Mouse (Mus musculus) hindbrain, embryonic 15.5 days (tissue): ENCODE measurements around the gene Ldhb. TPM values are rescaled to one million over a fixed set of nuclear protein-coding genes. Genes with fewer than 3 reads are reported as not detected.
"Not testable (repeated sequence)": the region's sequence is repeated elsewhere in the genome, so short reads cannot be mapped to it uniquely, and the experiment has no call there.

Experiments
- ATAC-seq: fragments of 200-750 bp; cut with Nextera tagmentation; 2 replicates; pipeline ENCODE4 v1.8.0; 2017; ENCODE audit warnings: low read depth, moderate number of reproducible peaks, moderate TSS enrichment; ENCODE audit not compliant: low FRiP score
- H3K27ac ChIP-seq: fragments of 300-500 bp; sonication (generic); replicated peaks from 2 replicates; pipeline ENCODE4 v1.5.1; 2015; ENCODE audit warnings: mild to moderate bottlenecking, inconsistent platforms
- H3K27me3 ChIP-seq: fragments of 300-500 bp; sonication (generic); 2 replicates; pipeline ENCODE4 v1.6.1; 2015; ENCODE audit warnings: control low read depth, inconsistent platforms
- H3K36me3 ChIP-seq: fragments of 300-500 bp; sonication (generic); 2 replicates; pipeline ENCODE4 v1.6.1; 2015; ENCODE audit warnings: control low read depth, inconsistent platforms
- H3K4me1 ChIP-seq: fragments of 300-500 bp; sonication (generic); replicated peaks from 2 replicates; pipeline ENCODE4 v1.6.1; 2015; ENCODE audit warnings: control low read depth, inconsistent platforms
- H3K4me2 ChIP-seq: fragments of 300-500 bp; sonication (generic); 2 replicates; pipeline ENCODE4 v1.6.1; 2015; ENCODE audit warnings: moderate library complexity, mild to moderate bottlenecking, inconsistent platforms
- H3K4me3 ChIP-seq: fragments of 300-500 bp; sonication (generic); 2 replicates; pipeline ENCODE4 v1.5.1; 2015; ENCODE audit warnings: mild to moderate bottlenecking, inconsistent platforms
- H3K9ac ChIP-seq: fragments of 300-500 bp; sonication (generic); 2 replicates; pipeline ENCODE4 v1.6.1; 2015; ENCODE audit warnings: inconsistent platforms
- H3K9me3 ChIP-seq: fragments of 300-500 bp; sonication (generic); 2 replicates; pipeline ENCODE4 v1.6.1; 2016; ENCODE audit warnings: control low read depth, inconsistent platforms
- WGBS: fragments of 180-500 bp; shearing (Covaris S2); methylation state at CpG from one replicate; pipeline ENCODE4 v1.1.7; 2015; 5-methylcytosine and 5-hydroxymethylcytosine counted together
- polyA plus RNA-seq: library from polyadenylated mRNA; unstranded; fragments of >200 nt; fragmentation: Nextera tagmentation; extraction: Ambion mirVana; gene quantifications from 2 replicates; pipeline ENCODE4 v1.2.1, GENCODE M21; 2015

Gene Ldhb
- polyA plus RNA-seq, 1 experiment from 2014 or later: 477 TPM

- H3K9me3 ChIP-seq: no peaks in the 10 kb centered on the region
- no peak overlapping the region for H3K27ac ChIP-seq
- H3K36me3 ChIP-seq: peaks cover 6% of the 10 kb centered on the region; the same call in 1 of the 2 replicates
- H3K4me2 ChIP-seq: peak overlapping the region; percentile 90
- peaks cover 29% of the 10 kb centered on the region for H3K4me1 ChIP-seq
- WGBS: 28% methylated on average over 4 of the region's 4 CpGs
- no peak overlapping the region for H3K4me3 ChIP-seq
- no peak for ATAC-seq
- no peak overlapping the region for H3K9ac ChIP-seq
- peaks cover 15% of the 10 kb centered on the region; the same call in 1 of the 2 replicates for H3K27me3 ChIP-seq
Measured at GRCm38 (mm10) chr6:142508663-142509062, 906 bp upstream of the Ldhb start.

- peak overlapping the region; percentile 58 for H3K9ac ChIP-seq
- peaks cover 6% of the 10 kb centered on the region; the same call in 1 of the 2 replicates for H3K36me3 ChIP-seq
- H3K4me3 ChIP-seq: peak overlapping the region; percentile 53
- peak overlapping the region; percentile 79 for H3K27ac ChIP-seq
- peaks cover 12% of the 10 kb centered on the region; the same call in 1 of the 2 replicates for H3K27me3 ChIP-seq
- 1% methylated on average over 30 of the region's 30 CpGs for WGBS
- peak; percentile 77 for ATAC-seq
- H3K9me3 ChIP-seq: no peaks in the 10 kb centered on the region
- peaks cover 30% of the 10 kb centered on the region for H3K4me1 ChIP-seq
- H3K4me2 ChIP-seq: peak overlapping the region; percentile 90
Measured at GRCm38 (mm10) chr6:142507033-142507784, 548 bp downstream of the Ldhb start.

GRCm38 (mm10) chr6:142506338-142507032, 1.3 kb downstream of the Ldhb start:
- peaks cover 6% of the 10 kb centered on the region; the same call in 1 of the 2 replicates for H3K27me3 ChIP-seq
- peak overlapping the region; percentile 53 for H3K4me3 ChIP-seq
- peaks cover 30% of the 10 kb centered on the region for H3K4me1 ChIP-seq
- peak overlapping the region; percentile 58 for H3K9ac ChIP-seq
- no peaks in the 10 kb centered on the region for H3K9me3 ChIP-seq
- no peak overlapping the region; the same call in 1 of the 2 replicates for H3K27ac ChIP-seq
- H3K36me3 ChIP-seq: peaks cover 6% of the 10 kb centered on the region; the same call in 1 of the 2 replicates
- H3K4me2 ChIP-seq: peak overlapping the region; percentile 90
- ATAC-seq: no peak
- 9% methylated on average over 10 of the region's 10 CpGs for WGBS

- H3K9me3 ChIP-seq: no peaks in the 10 kb centered on the region
- H3K4me2 ChIP-seq: no peak overlapping the region
- no peak overlapping the region for H3K27ac ChIP-seq
- H3K9ac ChIP-seq: no peak overlapping the region
- WGBS: 78% methylated on average over 8 of the region's 8 CpGs
- no peaks in the 10 kb centered on the region for H3K27me3 ChIP-seq
- no peak overlapping the region for H3K4me3 ChIP-seq
- peaks cover 12% of the 10 kb centered on the region for H3K36me3 ChIP-seq
- peaks cover 30% of the 10 kb centered on the region for H3K4me1 ChIP-seq
- no peak for ATAC-seq
Measured at GRCm38 (mm10) chr6:142503601-142504000, 4.2 kb downstream of the Ldhb start.

DNA sequence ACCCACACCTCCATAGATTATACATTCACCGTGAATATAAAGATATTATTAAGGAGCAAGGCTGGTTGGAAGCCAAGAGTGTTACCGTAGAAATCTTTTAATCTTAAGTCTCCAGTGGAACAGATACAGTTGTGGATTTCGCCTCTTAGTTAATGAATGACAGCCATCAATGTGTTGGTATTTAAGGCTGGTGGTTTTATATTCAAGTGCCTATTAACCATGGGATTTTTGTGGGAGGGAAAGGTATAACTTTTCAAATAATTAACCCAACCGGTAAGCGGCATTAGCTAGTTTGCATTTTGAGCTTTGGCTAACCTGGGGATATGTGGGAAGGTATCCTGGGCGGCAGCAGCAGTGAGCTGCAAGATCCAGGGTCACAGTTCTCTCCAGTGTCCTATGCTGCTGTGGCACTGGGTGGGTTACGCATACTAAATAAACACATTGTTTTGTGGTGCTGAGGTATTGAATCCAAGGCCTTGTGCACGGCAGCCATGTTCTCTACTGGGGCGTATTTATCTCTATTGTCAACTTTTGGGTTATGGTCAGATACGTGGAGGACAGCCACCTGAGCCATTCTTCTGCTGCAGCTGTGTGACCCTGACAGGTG, 5.1 kb downstream of the Ldhb start:
- Histone ChIP-seq H3K27ac (no peak overlapping the region), H3K4me1 (peaks cover 22% of the 10 kb centered on the region), H3K9ac (no peak overlapping the region), H3K4me2 (no peak overlapping the region), H3K36me3 (peaks cover 22% of the 10 kb centered on the region), H3K4me3 (no peak overlapping the region), H3K9me3 (no peaks in the 10 kb centered on the region), H3K27me3 (no peaks in the 10 kb centered on the region)
- 91% methylated on average over 10 of the region's 10 CpGs for WGBS
- ATAC-seq: no peak

DNA sequence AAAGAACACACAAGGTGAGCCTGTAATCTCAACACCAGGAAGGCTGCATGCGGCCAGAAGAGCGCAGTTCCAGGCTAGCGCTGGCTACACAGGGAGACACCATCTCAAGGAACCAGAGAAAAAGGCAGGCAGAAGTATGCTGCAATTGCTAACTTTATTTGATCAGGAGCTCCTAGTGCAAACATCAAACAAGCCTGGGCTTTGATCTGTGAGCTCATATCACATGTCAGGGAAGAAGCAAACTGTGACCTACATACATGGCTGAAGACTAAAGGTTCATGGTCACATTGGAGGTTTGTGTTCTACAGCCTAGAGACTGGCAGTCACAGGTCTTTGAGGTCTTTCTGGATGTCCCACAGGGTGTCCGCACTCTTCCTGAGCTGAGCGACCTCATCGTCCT, 17.6 kb downstream of the Ldhb start:
- H3K4me3 ChIP-seq, ATAC-seq, H3K4me1 ChIP-seq, H3K4me2 ChIP-seq, H3K27ac ChIP-seq, H3K27me3 ChIP-seq, H3K9ac ChIP-seq, H3K9me3 ChIP-seq: not testable (repeated sequence)
- peaks cover 74% of the 10 kb centered on the region for H3K36me3 ChIP-seq
- WGBS: 97% methylated on average over 6 of the region's 6 CpGs

GRCm38 (mm10) chr6:142487638-142488037, 20.1 kb downstream of the Ldhb start:
- no peak overlapping the region for H3K4me2 ChIP-seq
- no peaks in the 10 kb centered on the region for H3K27me3 ChIP-seq
- H3K9ac ChIP-seq: no peak overlapping the region
- no peaks in the 10 kb centered on the region; the same call in 1 of the 2 replicates for H3K9me3 ChIP-seq
- H3K4me1 ChIP-seq: no peaks in the 10 kb centered on the region
- 88% methylated on average over 9 of the region's 9 CpGs for WGBS
- peaks cover 66% of the 10 kb centered on the region for H3K36me3 ChIP-seq
- no peak overlapping the region for H3K4me3 ChIP-seq
- no peak overlapping the region for H3K27ac ChIP-seq
- ATAC-seq: no peak

DNA sequence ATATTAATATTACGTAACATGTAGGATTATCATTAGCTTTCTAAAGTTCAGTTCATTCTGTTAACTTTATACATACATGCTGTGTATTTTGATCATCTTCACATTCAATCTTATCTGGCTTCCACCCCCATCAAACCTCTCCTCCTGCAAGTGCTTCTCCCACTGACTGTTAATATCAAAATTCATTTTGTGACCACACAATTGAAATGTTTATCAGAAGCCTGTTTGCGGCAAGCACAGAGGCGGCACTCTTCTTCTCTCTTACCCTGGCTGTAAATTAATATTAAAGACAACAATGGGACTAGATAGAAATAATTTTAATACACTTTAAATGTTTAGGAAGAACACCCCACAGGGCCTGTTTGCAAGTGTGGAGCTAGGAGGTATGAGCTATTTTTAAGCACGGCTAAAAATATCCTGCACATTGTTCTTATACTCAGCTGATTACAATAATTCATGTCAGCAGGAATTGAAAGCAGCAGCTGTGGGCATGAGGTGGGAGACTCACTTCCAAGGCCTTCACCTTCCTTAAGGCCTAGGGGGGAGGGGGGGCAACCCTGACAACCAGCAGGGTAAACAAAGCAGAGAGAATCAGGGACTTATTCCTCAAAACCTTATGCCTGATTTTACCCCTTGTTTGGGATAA, 22.2 kb downstream of the Ldhb start:
- no peak overlapping the region for H3K4me2 ChIP-seq
- H3K4me1 ChIP-seq: no peaks in the 10 kb centered on the region
- ATAC-seq: no peak
- WGBS: 91% methylated on average over 4 of the region's 4 CpGs
- H3K9me3 ChIP-seq: no peaks in the 10 kb centered on the region; the same call in 1 of the 2 replicates
- no peak overlapping the region for H3K4me3 ChIP-seq
- H3K36me3 ChIP-seq: peaks cover 50% of the 10 kb centered on the region
- H3K9ac ChIP-seq: no peak overlapping the region
- no peak overlapping the region for H3K27ac ChIP-seq
- H3K27me3 ChIP-seq: no peaks in the 10 kb centered on the region

DNA sequence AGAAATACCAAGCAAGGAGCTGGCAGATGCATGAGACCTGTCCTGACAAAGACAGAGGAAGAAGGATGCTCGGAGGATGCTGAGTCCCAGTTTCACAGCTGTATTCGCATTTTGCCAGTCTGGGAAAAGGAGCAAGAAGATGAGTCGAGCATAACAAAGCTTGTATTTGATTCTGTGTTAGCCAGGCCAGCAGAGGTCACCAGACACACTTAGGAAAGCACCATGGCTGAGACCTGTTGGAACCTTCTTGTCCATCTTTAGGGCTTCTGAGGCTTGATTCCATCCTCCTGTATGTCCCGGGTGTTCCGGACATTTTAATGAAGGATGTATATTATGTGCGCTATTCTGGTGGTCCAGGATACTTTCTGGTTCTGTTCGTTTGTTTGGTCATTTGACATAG, 30.5 kb downstream of the Ldhb start:
- no peak overlapping the region for H3K4me3 ChIP-seq
- H3K4me1 ChIP-seq: no peaks in the 10 kb centered on the region
- no peak overlapping the region for H3K4me2 ChIP-seq
- no peak overlapping the region for H3K9ac ChIP-seq
- H3K36me3 ChIP-seq: no peaks in the 10 kb centered on the region
- WGBS: 86% methylated on average over 7 of the region's 7 CpGs
- H3K27me3 ChIP-seq: no peaks in the 10 kb centered on the region
- no peak overlapping the region for H3K27ac ChIP-seq
- ATAC-seq: no peak
- no peaks in the 10 kb centered on the region for H3K9me3 ChIP-seq

GRCm38 (mm10) chr6:142472801-142473203, 35.0 kb downstream of the Ldhb start, which contains the start of gene Gys2:
Gene Gys2 (minus strand): TSS chr6:142473109.
- Histone ChIP-seq H3K9ac (no peak within 1 kb of the TSS), H3K9me3 (no peaks in the 10 kb centered on the region), H3K4me1 (no peaks in the 10 kb centered on the region), H3K4me2 (no peak within 1 kb of the TSS), H3K36me3 (no peaks in the 10 kb centered on the region), H3K27ac (no peak within 1 kb of the TSS), H3K4me3 (no peak within 1 kb of the TSS), H3K27me3 (no peaks in the 10 kb centered on the region)
- WGBS: 58% methylated on average over 4 of the region's 4 CpGs
- ATAC-seq: no peak

DNA sequence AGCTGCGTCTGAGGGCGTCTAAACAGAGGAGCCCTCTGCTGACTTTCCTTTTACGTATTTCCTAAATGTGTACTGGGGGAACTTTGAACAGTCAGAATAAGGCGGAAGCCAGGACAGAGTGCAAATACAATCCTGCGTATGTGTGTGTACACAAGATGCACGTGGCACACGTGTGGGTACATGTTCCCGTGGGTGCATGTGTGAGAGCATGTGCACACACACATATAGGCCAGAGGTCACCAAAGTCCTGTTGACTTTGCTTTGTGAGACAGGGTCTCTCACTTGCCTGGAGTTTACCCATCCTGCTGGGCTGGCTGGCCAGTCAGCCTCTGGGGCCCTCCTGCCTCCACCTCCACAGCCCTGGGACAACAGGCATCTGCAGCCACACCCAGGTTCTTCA, 36.6 kb downstream of the Ldhb start:
- no peak overlapping the region for H3K27ac ChIP-seq
- WGBS: 94% methylated on average over 8 of the region's 8 CpGs
- H3K4me3 ChIP-seq: no peak overlapping the region
- H3K9me3 ChIP-seq: no peaks in the 10 kb centered on the region
- no peaks in the 10 kb centered on the region for H3K27me3 ChIP-seq
- no peaks in the 10 kb centered on the region for H3K4me1 ChIP-seq
- H3K36me3 ChIP-seq: no peaks in the 10 kb centered on the region
- no peak overlapping the region for H3K9ac ChIP-seq
- H3K4me2 ChIP-seq: no peak overlapping the region
- ATAC-seq: no peak
